Mouse (Mus musculus) CH12.LX (cell line): ENCODE results near the gene Ino80d.
A peak's percentile ranks its signal among the peaks of the same experiment; 100 is the strongest.

ENCODE experiments used
- CHD2 ChIP-seq: IDR thresholded peaks from 2 replicates; pipeline ENCODE4 v1.6.1; 2011; ENCODE audit warnings: low read length, improper control_type of control experiment
- CTCF ChIP-seq, 2 experiments: IDR thresholded peaks in 1 of 2; conservative IDR thresholded peaks in 1 of 2; 2 replicates each; pipeline ENCODE4 v1.5.1; 2011 to 2012; ENCODE audit warnings: low read depth in 2 of 2, low read length in 2 of 2, improper control_type of control experiment in 1 of 2, inconsistent platforms in 1 of 2, mild to moderate bottlenecking in 1 of 2, moderate library complexity in 1 of 2
- E2F4 ChIP-seq: IDR thresholded peaks from 2 replicates; pipeline ENCODE4 v1.6.1; 2011; ENCODE audit warnings: low read depth, low read length, improper control_type of control experiment; ENCODE audit not compliant: insufficient replicate concordance
- EP300 ChIP-seq: IDR thresholded peaks from 2 replicates; pipeline ENCODE4 v1.6.1; 2011; ENCODE audit warnings: low read length, improper control_type of control experiment
- HCFC1 ChIP-seq: IDR thresholded peaks from 2 replicates; pipeline ENCODE4 v1.6.1; 2012; ENCODE audit warnings: low read depth, mild to moderate bottlenecking, inconsistent platforms, low read length, improper control_type of control experiment
- MAX ChIP-seq: IDR thresholded peaks from 2 replicates; pipeline ENCODE4 v1.6.1; 2011; ENCODE audit warnings: low read length, improper control_type of control experiment
- MYC ChIP-seq: IDR thresholded peaks from 2 replicates; pipeline ENCODE4 v1.6.1; 2011; ENCODE audit warnings: low read depth, mild to moderate bottlenecking, improper control_type of control experiment, low read length
- NRF1 ChIP-seq: IDR thresholded peaks from 2 replicates; pipeline ENCODE4 v1.6.1; 2014; ENCODE audit warnings: low read depth, mild to moderate bottlenecking, inconsistent platforms, low read length, improper control_type of control experiment, moderate library complexity
- POLR2A ChIP-seq: IDR thresholded peaks from 2 replicates; pipeline ENCODE4 v1.6.1; 2011; ENCODE audit warnings: low read depth, mild to moderate bottlenecking, improper control_type of control experiment, low read length
- RCOR1 ChIP-seq: conservative IDR thresholded peaks from 2 replicates; pipeline ENCODE4 v1.6.1; 2012; ENCODE audit warnings: low read depth, mild to moderate bottlenecking, inconsistent platforms, low read length, improper control_type of control experiment
- TCF12 ChIP-seq: IDR thresholded peaks from 2 replicates; pipeline ENCODE4 v1.6.1; 2014; ENCODE audit warnings: low read depth, mild to moderate bottlenecking, inconsistent platforms, low read length, improper control_type of control experiment
- ZKSCAN1 ChIP-seq: IDR thresholded peaks from 2 replicates; pipeline ENCODE4 v1.6.1; 2012; ENCODE audit warnings: low read depth, inconsistent platforms, low read length, improper control_type of control experiment, borderline replicate concordance
- ZNF384 ChIP-seq: IDR thresholded peaks from 2 replicates; pipeline ENCODE4 v1.6.1; 2012; ENCODE audit warnings: low read depth, low read length, improper control_type of control experiment, inconsistent platforms

DNA sequence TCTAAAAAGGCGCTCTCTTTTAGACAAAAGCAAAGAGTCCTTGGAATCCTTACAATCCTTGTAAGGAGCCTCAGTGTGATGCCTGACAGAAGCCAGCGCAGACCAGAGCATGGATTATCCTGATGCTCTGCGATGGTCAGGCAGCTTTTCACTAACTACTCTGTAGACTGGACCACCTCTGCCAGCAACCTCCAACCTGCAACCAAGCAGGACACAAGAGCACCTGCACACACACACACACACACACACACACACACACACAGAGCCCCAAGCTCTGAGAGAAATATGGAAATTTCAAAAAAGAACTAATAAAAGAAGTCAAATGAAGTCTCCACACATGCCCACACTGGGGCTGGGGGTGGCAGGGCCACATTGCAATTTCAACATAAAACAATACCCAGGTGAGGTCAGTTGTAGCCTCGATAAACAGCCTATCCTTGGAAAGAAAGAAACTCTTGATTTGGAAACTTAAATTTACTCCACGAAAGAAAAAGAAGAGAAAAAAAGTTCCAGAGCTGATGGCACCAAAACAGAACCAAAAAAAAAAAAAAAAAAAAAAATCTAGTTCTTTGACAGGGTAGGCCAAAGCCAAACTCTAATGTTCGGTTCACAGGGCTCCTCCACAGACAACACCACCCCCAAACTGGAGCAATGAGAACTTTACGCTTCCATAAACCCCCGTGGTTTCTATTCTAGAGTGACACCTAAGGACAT, 2.2 kb downstream of the Ino80d start:
- TF ChIP-seq CTCF (conservative IDR thresholded peaks at IDR 0.05 in 1 of 2, IDR thresholded peaks at IDR 0.05 in 1 of 2; ENCODE audit: low read depth in 2 of 2, low read length in 2 of 2) (no peak), EP300 (no peak), POLR2A (no peak), E2F4 (no peak), CHD2 (no peak), ZNF384 (peak; percentile 73), MYC (no peak), MAX (no peak), TCF12 (no peak), NRF1 (no peak), ZKSCAN1 (no peak), HCFC1 (no peak), RCOR1 (no peak)
